Mouse (Mus musculus) gastrocnemius, adult 2 months (tissue): ENCODE data around the gene Tmem18. TPM values are rescaled to one million over a fixed set of nuclear protein-coding genes. Genes with fewer than 3 reads are reported as not detected.

Source experiments
- DNase-seq: peaks from one replicate; pipeline ENCODE4 v3.0.0; 2022
- H3K27ac ChIP-seq: fragments of 200-600 bp; 2 replicates; pipeline ENCODE4 v1.8.1; 2022; ENCODE audit warnings: mild to moderate bottlenecking
- H3K4me3 ChIP-seq: fragments of 200-600 bp; 2 replicates; pipeline ENCODE4 v1.8.1; 2022; ENCODE audit warnings: mild to moderate bottlenecking, moderate library complexity
- CTCF ChIP-seq: fragments of 200-600 bp; IDR thresholded peaks from 2 replicates; pipeline ENCODE4 v1.8.1; 2022; ENCODE audit warnings: antibody characterized with exemption, mild to moderate bottlenecking, moderate library complexity
- intact Hi-C: fragments of 180-260 bp; cut with DNase I; formaldehyde crosslinking; loops from one replicate; pipeline ENCODE4 v1.15.1; 2025
- long read RNA-seq, 2 experiments: library from polyadenylated mRNA; stranded (forward); transcript quantifications; one replicate each; pipeline ENCODE4 v2.0.0; 2021
- total RNA-seq, 2 experiments: library from RNA; stranded (reverse); gene quantifications; 2 replicates each; pipeline ENCODE4 v1.2.3; 2021

Tmem18 gene
- total RNA-seq, result 1 to 10 TPM; 7.5 to 8.3 TPM
- long read RNA-seq, experiment 1, transcript Tmem18-201 (5 exons, 2,971 nt), result major isoform, 8 of 10 reads
- long read RNA-seq, experiment 1, partial matches to known transcripts, result 0 of 10 reads
- long read RNA-seq, experiment 1, other reads (novel, unspliced or antisense), result 1 of 10 reads
- long read RNA-seq, experiment 2, transcript Tmem18-201 (5 exons, 2,971 nt), result major isoform, 8 of 12 reads
- long read RNA-seq, experiment 2, partial matches to known transcripts, result 1 of 12 reads
- long read RNA-seq, experiment 2, other reads (novel, unspliced or antisense), result 3 of 12 reads

DNA sequence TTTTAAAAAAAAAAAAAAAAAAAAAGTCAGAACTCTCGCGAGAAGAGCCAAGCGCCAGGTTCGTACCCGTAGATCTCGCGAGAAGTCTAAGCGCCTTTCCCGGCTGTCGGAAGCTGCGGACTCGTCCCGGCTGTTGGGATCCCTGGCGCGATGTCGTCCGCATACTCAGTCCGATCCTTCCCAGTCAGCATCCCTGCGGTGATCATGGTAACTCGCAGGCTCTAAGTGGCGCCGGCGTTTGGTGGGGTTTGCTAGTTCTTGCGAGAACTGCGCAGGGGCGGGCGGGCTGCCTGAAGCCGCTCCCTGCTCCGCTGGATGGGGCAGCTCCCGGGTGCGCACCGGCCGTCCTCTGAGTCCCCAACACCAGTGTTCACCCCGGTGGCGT is at the start of gene Tmem18:
Gene Tmem18, plus strand, starts transcription at position 71 of the 385 bp plus-strand sequence.
- Histone ChIP-seq H3K4me3 (peak within 1 kb of the TSS; percentile 97), H3K27ac (peak within 1 kb of the TSS; percentile 90)
- intact Hi-C loops, result loop anchor here (5.0 kb wide), 1 partner anchor 537 kb away; no protein-coding TSS in a partner anchor
- TF ChIP-seq CTCF, result no peak
- DNase-seq, result peak; percentile 86

- intact Hi-C loops, result no loop called here
- TF ChIP-seq CTCF, result no peak
- H3K27ac ChIP-seq, result no peak overlapping the region
- H3K4me3 ChIP-seq, result no peak overlapping the region
- DNase-seq, result no peak
Measured at GRCm38 (mm10) chr12:30557349-30557748, 26.9 kb upstream of the Tmem18 start.

DNA sequence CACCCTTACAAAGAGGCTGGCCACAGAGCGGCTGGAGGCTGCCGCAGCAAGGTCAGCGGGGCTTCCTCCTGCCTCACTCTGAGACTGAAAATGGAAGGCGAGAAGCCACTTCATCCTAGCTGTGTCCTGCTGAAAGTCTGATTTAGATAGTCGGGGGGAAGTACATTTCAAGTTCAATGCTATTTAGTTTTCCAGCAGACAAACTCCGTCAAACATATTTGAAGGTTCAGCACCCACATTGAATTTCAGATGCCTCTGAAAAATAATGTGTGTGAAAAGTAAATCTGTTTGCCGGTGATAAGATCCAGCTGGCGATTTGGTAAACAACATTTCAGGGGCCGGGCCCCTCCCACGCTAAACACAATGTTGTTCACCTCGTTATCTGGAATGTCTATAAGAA is 22.8 kb upstream of the Tmem18 start:
- no peak overlapping the region for H3K4me3 ChIP-seq
- H3K27ac ChIP-seq, result no peak overlapping the region
- no peak for TF ChIP-seq CTCF
- intact Hi-C loops, result no loop called here
- no peak for DNase-seq

DNA sequence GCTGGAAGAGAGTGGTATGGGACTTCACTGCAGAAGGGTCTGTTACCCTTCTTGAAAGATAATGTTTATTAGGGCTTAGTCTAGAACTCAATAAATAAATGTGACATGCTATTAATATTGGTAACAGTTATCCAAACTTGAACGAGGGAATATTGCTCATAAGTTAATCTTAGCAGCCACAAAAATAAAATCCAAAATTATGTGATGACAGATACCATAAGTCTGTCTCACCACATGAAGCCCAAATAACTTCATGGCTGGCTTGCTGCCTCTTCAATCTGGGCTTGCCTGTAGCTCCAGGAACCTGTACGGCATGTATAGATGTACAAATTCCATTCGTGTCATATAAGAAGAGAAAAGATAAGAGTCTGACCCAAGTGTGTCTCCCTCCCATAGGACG is 12.2 kb upstream of the Tmem18 start:
- H3K4me3 ChIP-seq, result no peak overlapping the region
- intact Hi-C loops, result loop anchor here (10.0 kb wide), 2 partner anchors 107 to 197 kb away; partner anchors contain the start of gene Sntg2
- TF ChIP-seq CTCF, result no peak
- no peak overlapping the region for H3K27ac ChIP-seq
- no peak for DNase-seq

DNA sequence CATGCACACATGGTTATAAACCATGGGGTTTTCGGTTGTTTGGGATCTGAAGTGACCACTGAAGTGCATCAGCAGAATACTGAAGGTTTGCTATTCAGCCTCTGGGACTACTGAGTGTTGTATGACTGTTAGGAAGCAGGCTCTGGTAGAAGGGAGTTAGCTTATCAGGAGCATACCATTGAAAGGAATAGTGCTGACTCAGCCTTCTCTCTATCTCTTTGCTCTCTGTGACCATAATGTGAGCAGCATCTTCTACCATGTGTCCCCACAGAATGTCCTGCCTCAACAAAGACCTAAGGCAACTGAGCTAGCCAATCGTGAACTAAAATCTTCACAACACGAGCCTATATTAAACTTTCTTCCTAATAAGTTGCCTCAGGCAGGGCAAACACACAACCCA is 8.3 kb upstream of the Tmem18 start:
- DNase-seq, result no peak
- intact Hi-C loops, result loop anchor here (5.0 to 10.0 kb wide), 4 partner anchors 111 to 449 kb away; partner anchors contain the start of gene Sntg2
- no peak for TF ChIP-seq CTCF
- H3K27ac ChIP-seq, result no peak overlapping the region
- no peak overlapping the region for H3K4me3 ChIP-seq

GRCm38 (mm10) chr12:30578019-30578418 is 6.2 kb upstream of the Tmem18 start:
- TF ChIP-seq CTCF, result peak; percentile 92
- no peak overlapping the region for H3K27ac ChIP-seq
- intact Hi-C loops, result loop anchor here (5.0 to 10.0 kb wide), 4 partner anchors 113 to 451 kb away; partner anchors contain the start of gene Sntg2
- no peak overlapping the region for H3K4me3 ChIP-seq
- DNase-seq, result peak; percentile 45

DNA sequence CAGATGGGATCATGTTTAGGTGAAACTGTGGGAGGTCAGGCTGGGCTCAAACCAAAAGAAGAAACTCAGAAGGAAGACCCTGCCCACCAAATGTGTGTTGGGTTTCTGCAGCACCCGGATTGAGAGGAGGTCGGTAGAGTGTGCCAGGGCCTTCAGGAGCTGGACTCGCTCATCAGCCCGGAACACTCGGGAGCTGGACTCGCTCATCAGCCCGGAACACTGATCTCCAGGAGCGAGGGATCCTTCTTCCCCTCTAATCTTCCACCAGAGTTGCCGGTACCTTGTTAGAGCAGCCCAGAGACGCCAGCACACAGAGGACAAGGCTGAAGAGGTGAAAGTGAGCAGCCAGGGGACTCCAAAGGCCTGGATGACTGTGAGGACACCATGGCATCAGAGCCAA is 2.9 kb upstream of the Tmem18 start:
- intact Hi-C loops, result loop anchor here (5.0 kb wide), 1 partner anchor 534 kb away; no protein-coding TSS in a partner anchor
- TF ChIP-seq CTCF, result no peak
- no peak overlapping the region for H3K27ac ChIP-seq
- no peak for DNase-seq
- H3K4me3 ChIP-seq, result no peak overlapping the region

DNA sequence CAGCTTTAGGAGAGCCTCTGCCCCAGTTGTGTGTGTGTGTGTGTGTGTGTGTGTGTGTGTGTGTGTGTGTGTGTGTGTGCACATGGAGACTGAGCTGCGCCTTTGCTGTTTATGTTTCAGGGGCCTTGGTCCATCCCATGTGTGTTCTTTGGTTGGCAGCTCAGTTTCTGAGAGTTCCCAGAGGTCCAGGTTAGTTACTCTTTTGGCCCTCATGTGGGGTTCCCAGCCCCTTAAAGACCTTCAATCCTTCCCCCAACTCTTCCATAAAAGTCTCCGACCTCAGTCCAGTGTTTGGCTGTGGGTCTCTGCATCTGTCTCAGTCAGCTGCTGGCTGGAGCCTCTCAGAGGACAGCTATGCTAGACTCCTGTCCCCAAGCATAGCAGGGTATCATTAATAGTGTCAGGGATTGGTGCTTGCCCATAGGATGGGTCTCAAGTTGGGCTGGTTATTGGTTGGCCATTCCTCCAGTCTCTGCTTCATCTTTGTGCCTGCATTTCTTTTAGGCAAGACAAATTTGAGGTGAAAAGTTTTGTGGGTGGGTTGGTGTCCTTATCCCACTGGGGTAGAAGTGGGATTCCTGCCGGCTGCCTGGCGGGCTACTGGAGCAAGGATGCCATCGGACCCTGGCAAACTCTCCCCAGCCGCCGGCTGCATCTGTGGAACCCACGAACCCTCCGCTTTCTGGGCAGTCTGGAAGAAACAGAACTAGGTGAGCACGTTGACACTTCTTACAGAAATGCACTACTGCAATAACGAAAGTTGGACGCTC is 455 bp upstream of the Tmem18 start:
- no peak for DNase-seq
- H3K4me3 ChIP-seq, result peak overlapping the region; percentile 97
- H3K27ac ChIP-seq, result peak overlapping the region; percentile 90
- no peak for TF ChIP-seq CTCF
- intact Hi-C loops, result loop anchor here (5.0 kb wide), 1 partner anchor 536 kb away; no protein-coding TSS in a partner anchor

GRCm38 (mm10) chr12:30584863-30585262 is 637 bp downstream of the Tmem18 start:
- intact Hi-C loops, result loop anchor here (5.0 kb wide), 1 partner anchor 538 kb away; no protein-coding TSS in a partner anchor
- peak overlapping the region; percentile 90 for H3K27ac ChIP-seq
- peak overlapping the region; percentile 97 for H3K4me3 ChIP-seq
- DNase-seq, result no peak
- no peak for TF ChIP-seq CTCF

DNA sequence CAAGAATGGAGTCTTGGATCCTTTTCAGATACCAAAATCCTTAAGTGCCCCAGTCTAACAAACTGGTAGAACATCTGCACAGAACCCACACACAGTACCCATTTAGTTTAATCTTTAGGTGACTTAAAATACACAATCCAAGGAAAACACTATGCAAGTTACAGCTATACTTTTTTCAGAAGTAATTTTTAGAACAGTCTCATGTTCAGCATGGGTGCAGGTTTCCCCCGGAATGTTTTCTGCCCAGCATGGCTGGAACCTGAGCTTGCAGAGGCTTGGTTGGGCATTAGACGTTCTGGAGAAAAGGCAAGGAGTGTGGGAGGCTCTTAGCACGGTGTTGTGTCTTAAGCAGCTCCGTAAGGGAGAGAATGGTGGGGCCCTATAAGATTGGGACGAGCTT is 7.6 kb downstream of the Tmem18 start:
- Histone ChIP-seq H3K27ac (no peak overlapping the region), H3K4me3 (no peak overlapping the region)
- intact Hi-C loops, result no loop called here
- TF ChIP-seq CTCF, result no peak
- no peak for DNase-seq

GRCm38 (mm10) chr12:30596818-30597407 is 12.7 kb downstream of the Tmem18 start:
- TF ChIP-seq CTCF, result peak; percentile 86
- H3K27ac ChIP-seq, result no peak overlapping the region
- intact Hi-C loops, result loop anchor here (1.0 kb wide), 2 partner anchors 293 to 408 kb away; no protein-coding TSS in a partner anchor
- DNase-seq, result peak; percentile 34
- no peak overlapping the region for H3K4me3 ChIP-seq

GRCm38 (mm10) chr12:30598955-30599354 is 14.7 kb downstream of the Tmem18 start:
- no peak for TF ChIP-seq CTCF
- intact Hi-C loops, result no loop called here
- no peak for DNase-seq
- Histone ChIP-seq H3K4me3 (no peak overlapping the region), H3K27ac (no peak overlapping the region)

DNA sequence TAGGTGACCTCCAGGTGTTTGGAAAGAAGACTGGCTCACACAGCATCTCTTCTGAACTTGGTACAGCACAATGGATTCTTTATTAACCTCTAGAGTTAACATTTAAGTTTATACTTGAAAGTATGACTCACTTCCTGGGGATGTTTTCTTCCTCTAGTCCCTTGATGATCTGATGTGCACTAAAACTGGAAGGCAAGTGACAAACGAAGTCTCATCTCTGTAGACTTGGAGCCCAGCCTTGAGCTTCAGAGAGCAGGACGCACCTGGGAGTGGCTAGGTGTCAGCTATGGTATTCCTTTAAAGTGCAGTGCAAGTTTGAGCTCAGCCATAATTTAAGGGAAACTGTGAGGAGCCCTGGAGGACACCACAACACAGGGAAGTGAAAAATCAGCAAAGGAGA is 15.2 kb downstream of the Tmem18 start:
- intact Hi-C loops, result no loop called here
- Histone ChIP-seq H3K27ac (no peak overlapping the region), H3K4me3 (no peak overlapping the region)
- DNase-seq, result no peak
- no peak for TF ChIP-seq CTCF
